Mouse (Mus musculus): ENCODE measurements around the gene 4933402N03Rik. TPM values are rescaled to one million over a fixed set of nuclear protein-coding genes. Genes with fewer than 3 reads are reported as not detected.

4933402N03Rik gene
- polyA plus RNA-seq (2014; fragmentation: Illumina TruSeq; extraction: RNeasy Lipid Tissue Mini Kit (QIAGEN cat#74804); ENCODE audit: low read depth, low replicate concordance) = not detected

GRCm38 (mm10) chr7:131146214-131146613 lies at the start of gene 4933402N03Rik:
Gene 4933402N03Rik (minus strand): TSS chr7:131146314.

GRCm38 (mm10) chr7:131174121-131174520 lies 28.0 kb upstream of the 4933402N03Rik start, which contains the start of gene 5430419D17Rik:
Gene 5430419D17Rik (plus strand): TSS chr7:131174402.

Other genes with a start within 250 kb of the 4933402N03Rik start
- 4.8 TPM for gene Htra1, start 210.2 kb downstream of the 4933402N03Rik start, polyA plus RNA-seq (2014; fragmentation: Illumina TruSeq; extraction: RNeasy Lipid Tissue Mini Kit (QIAGEN cat#74804); ENCODE audit: low read depth, low replicate concordance)
- 717 TPM for gene Dmbt1, start 114.3 kb downstream of the 4933402N03Rik start, polyA plus RNA-seq (2014; fragmentation: Illumina TruSeq; extraction: RNeasy Lipid Tissue Mini Kit (QIAGEN cat#74804); ENCODE audit: low read depth, low replicate concordance)
- not detected for gene 5430419D17Rik, start 28.1 kb upstream of the 4933402N03Rik start, polyA plus RNA-seq (2014; fragmentation: Illumina TruSeq; extraction: RNeasy Lipid Tissue Mini Kit (QIAGEN cat#74804); ENCODE audit: low read depth, low replicate concordance)
- gene Cuzd1, start 176.0 kb upstream of the 4933402N03Rik start, polyA plus RNA-seq (2014; fragmentation: Illumina TruSeq; extraction: RNeasy Lipid Tissue Mini Kit (QIAGEN cat#74804); ENCODE audit: low read depth, low replicate concordance) = 0.50 TPM
- not detected for gene Fam24b, start 183.2 kb upstream of the 4933402N03Rik start, polyA plus RNA-seq (2014; fragmentation: Illumina TruSeq; extraction: RNeasy Lipid Tissue Mini Kit (QIAGEN cat#74804); ENCODE audit: low read depth, low replicate concordance)
- not detected for gene Fam24a, start 187.6 kb upstream of the 4933402N03Rik start, polyA plus RNA-seq (2014; fragmentation: Illumina TruSeq; extraction: RNeasy Lipid Tissue Mini Kit (QIAGEN cat#74804); ENCODE audit: low read depth, low replicate concordance)
- 4.5 TPM for gene 2310057M21Rik, start 216.4 kb upstream of the 4933402N03Rik start, polyA plus RNA-seq (2014; fragmentation: Illumina TruSeq; extraction: RNeasy Lipid Tissue Mini Kit (QIAGEN cat#74804); ENCODE audit: low read depth, low replicate concordance)
- 51.4 TPM for gene Pstk, start 224.8 kb upstream of the 4933402N03Rik start, polyA plus RNA-seq (2014; fragmentation: Illumina TruSeq; extraction: RNeasy Lipid Tissue Mini Kit (QIAGEN cat#74804); ENCODE audit: low read depth, low replicate concordance)